Mouse (Mus musculus) 416B (cell line): ENCODE measurements around the gene Pde4b.
A peak's percentile ranks its signal among the peaks of the same experiment; 100 is the strongest.

ENCODE experiments used
- DNase-seq: peaks from one replicate; pipeline ENCODE4 v3.0.0; 2011; ENCODE audit warnings: low read depth

The Pde4b gene

GRCm38 (mm10) chr4:102607744-102608416, 520.5 kb downstream of the Pde4b start:
- peak; percentile 46 for DNase-seq

DNA sequence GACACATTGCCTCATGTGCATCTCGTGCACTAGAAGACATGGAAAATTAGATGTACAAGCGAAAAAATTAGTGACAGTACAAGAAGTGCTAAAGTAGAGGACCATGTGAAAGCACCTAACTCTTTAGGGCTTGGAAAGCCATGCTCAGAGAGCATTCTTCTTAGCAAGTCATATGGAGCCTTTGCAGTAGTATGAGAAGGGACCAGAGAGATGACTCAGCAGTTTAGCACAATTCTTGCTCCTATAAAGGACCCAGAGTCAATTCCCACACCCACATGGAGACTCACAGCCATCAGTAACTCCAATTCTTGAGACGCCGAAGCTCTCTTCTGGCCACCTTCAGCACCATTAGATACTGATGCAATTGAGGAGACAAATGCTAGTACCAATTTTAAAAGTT, 525.3 kb downstream of the Pde4b start:
- no peak for DNase-seq

DNA sequence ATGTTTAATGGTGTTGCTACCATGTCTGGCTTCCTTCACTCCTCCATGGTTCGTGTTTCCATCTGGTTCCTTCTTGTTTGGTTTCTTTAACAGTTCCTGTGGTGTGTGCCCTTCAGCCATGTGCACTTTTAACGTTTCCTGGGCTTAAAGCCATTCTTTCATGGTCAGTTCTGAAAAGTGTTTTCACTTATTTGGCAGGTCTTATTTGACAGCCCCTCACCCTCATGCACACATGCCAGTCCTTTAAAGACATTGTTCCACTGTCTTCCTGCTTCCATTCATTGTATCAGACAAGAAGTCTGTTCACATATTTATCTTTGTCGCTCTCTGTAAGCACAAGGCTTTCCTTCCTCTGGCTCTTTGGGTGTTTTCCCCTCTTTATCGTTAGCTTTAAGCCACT, 530.4 kb downstream of the Pde4b start:
- no peak for DNase-seq

GRCm38 (mm10) chr4:102618609-102619008, 531.3 kb downstream of the Pde4b start:
- DNase-seq = no peak

- no peak for DNase-seq
Observed at GRCm38 (mm10) chr4:102620179-102620910, 533.0 kb downstream of the Pde4b start.

GRCm38 (mm10) chr4:102621120-102621519, 533.8 kb downstream of the Pde4b start:
- DNase-seq = no peak

- no peak for DNase-seq
Observed at GRCm38 (mm10) chr4:102622977-102623376, 535.6 kb downstream of the Pde4b start.

GRCm38 (mm10) chr4:102623789-102624611, 536.7 kb downstream of the Pde4b start:
- DNase-seq = peak; percentile 91

DNA sequence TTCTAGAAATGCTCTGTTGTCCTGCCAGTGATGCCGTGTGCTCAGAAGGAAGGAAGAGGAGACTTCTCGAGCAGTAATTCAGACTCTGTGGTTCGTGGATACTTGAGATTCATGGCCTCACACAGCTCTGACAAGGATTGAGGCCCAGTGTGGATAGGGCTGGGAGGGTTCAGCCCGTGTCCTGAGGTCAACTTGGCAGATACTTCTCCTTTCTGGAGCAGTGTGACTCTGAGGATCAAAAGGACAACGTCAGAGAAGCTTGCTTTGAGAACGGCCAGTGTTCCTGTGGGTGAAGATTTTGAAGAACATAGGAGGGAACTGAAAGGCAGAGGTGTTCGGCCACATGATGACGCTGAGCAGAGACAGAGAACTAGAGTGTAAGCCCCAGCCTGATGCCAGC, 537.6 kb downstream of the Pde4b start:
- peak; percentile 67 for DNase-seq

DNA sequence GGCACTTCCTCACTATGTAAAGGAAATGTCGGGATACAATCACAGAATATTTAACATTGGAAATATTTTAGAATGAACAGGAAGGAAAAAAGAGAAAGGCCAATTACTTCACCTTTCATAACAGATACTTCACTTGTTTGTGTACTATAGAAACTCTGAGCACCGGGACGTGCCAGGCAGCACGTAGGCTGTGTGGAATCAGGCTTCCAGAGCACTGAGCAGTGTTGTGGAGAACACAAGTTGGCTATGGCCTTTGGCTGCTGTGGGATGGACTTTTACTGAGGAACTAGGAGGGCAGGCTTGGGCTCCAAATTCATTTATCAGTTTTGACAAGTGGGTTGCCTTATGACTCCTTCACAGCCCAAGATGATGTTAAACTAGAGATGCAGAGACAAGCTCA, 540.5 kb downstream of the Pde4b start:
- DNase-seq = no peak

GRCm38 (mm10) chr4:102629621-102630020, 542.3 kb downstream of the Pde4b start:
- peak; percentile 50 for DNase-seq

- DNase-seq = no peak
Observed at GRCm38 (mm10) chr4:102630261-102630660, 542.9 kb downstream of the Pde4b start.

DNA sequence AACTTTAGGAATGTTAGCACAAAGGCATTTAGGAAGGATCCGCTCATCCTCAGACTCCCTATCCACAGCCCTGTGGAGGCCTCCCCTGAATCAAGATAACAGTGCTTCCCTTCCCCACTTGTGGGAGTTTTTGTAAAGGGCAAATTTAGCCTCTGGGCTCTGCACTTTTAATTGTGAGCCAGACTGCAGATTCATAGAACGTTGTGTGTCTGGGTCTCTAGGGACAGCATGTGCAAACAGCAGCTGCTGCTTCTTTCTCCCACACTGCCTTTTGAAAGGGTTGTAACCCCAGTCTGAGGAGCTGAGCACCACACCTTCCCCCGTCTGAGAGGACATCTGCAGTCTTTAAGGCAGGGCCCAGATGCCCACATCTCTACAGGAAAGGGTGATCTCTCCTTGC, 544.3 kb downstream of the Pde4b start:
- no peak for DNase-seq

- no peak for DNase-seq
Observed at GRCm38 (mm10) chr4:102633241-102633640, 545.9 kb downstream of the Pde4b start.

- peak; percentile 94 for DNase-seq
Observed at GRCm38 (mm10) chr4:102635258-102635657, 547.9 kb downstream of the Pde4b start.

DNA sequence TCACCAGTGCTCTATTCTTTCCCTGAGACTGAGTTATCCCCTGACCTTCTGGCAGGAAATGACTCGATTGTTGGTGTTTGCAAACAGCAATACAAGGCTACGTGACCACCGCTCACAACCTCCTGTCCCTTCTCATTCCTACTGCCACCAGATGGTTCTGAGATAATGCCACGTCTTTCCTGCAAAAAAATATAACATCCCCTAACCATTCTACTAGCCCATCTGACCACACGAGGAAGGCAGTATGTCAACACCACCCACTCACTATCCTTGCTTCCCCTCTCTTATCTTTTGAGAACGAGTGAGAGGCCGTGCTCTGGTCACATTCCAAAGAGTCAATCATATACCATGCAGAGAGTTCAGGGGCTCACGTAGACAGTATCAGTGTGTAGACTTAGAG, 548.6 kb downstream of the Pde4b start:
- peak; percentile 95 for DNase-seq

- no peak for DNase-seq
Observed at GRCm38 (mm10) chr4:102637348-102637910, 550.1 kb downstream of the Pde4b start.

DNA sequence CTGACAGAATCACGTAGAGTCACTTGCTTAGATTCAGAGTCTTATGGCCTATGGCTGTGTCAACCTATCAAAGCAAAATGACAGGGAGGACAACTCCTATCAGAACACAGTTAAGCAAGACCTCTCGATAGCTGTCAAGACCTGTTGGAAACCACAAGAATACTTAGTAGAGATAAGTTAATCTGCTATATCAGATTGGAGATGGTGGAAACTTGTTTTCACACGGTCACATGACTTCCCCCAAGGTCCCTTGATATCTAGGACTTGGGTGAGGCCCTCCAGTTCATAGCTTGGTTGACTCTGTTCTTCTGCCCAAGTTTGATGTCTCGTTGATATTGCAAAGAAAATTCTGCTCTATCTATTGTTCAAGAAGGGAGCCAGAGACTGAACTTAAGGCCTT, 553.6 kb downstream of the Pde4b start:
- DNase-seq = peak; percentile 82

GRCm38 (mm10) chr4:102644062-102644461, 556.7 kb downstream of the Pde4b start:
- DNase-seq = no peak

DNA sequence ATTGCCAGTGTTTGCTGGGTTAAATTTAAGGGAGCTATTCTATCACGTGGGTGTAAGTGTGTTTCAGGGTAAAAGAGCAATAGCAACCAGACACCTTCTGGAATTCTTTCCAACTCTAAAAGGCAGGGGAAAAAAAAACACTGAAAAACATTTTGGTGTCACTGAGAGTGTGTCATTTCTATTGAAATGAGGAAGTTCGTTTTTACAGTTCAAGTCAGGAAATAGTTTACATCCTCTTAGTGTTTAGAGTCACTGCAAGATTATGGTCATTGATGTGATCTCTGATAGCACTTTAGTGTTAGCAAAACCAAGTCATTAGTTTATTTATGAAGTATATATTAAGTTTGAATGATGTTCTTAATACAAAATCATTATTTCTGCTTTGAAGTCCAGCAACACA, 559.7 kb downstream of the Pde4b start:
- peak; percentile 76 for DNase-seq

DNA sequence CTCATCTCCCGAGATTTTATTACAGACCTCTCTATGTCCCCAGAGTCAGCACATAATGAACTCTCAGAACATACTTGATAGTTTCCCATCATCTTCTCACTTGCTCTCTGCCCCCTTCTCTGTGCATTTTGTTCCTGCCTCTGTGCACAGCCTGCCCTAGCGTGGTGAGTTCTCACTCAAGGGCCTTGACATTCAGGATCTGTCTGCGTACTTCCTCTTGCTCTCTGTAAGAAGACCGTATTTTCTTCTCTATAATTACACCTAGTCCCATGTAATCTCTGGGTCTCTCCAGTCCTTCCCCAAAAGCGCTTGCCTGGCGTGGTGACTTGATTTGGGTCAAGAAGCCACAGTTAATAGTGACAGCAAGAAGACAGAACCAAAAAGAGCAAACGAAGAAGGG, 568.0 kb downstream of the Pde4b start:
- DNase-seq = no peak

DNA sequence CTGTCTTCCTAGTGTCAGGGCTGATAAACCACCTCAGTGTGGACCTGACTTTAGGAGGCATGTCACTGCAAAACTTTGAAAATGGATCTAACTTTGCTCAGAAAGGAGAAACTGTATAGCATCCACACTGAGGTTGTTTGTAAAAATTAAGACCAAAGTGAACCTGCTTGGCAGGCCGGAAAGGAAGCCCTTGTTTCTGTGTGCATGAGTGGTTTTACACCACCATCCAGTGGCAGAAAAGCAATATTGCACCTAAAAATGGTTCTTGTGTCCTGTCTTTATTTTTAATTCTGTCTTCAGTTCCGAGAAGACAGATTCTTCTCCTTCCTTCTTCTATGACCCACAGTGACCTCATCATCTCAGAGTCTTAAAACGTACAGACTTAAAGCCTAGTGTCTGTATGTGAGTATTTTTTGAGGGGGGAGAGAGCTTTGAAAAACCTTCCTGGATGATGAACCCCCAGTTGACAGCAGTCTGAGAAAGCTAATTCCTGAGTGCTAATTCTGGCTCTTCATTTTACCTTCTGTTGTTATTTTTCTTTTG, 569.2 kb downstream of the Pde4b start:
- DNase-seq = peak; percentile 87
